Comparison of ENCODE assay signal across 15 mouse cellular contexts in the genomic region with DNA sequence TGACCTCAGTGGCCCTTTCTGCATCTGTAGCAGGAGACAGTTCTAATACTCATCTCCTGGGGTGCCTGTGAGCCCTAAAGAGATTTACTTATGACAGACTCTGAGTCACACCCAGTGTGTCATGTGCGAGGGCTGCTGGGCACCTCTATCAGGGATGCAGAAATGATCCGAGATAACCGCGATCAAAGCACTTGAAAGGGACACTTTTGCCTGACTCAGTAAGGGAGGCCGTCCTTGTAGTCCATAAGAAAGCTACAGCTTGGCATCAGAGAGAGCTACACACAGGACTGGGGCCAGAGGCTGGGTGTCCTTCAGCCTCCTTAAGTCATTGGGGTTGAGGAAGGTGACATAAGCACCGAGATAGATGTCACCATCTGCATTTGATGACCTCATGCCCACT. TPM values are rescaled to one million over a fixed set of nuclear protein-coding genes. Genes with fewer than 3 reads are reported as not detected.
"Had no signal": no experiment of that assay in that cellular context is flagged by ENCODE, and none has a peak within 500 bp of the region (broad histone marks: within the 10 kb centered on the region; RNA-seq: fewer than 3 reads in every experiment).

No protein-coding gene starts in this region.

- DNase-seq: gastrocnemius, adult 2 months; gastrocnemius, postnatal 10 days; gastrocnemius, postnatal 25 days; heart, adult 18-20 months; heart, postnatal 10 days; heart, postnatal 4 days; kidney, adult 18-20 months; kidney, adult 8-10 months; kidney, postnatal 10 days; kidney, postnatal 25 days; kidney, postnatal 4 days; liver; liver, embryonic 13.5 days had no signal

RNA-seq across cellular contexts. Expression of gene Tspan11, which starts 12.7 kb away (rescaled TPM):
- total RNA-seq: granulocyte monocyte progenitor cell, adult 5-6 weeks had no signal
- polyA plus RNA-seq: inflammation-experienced regulatory T-cells, adult 6 months had no signal
